Mouse (Mus musculus): ENCODE measurements at regions not wholly inside any gene's neighbourhood (a gene's known extent, or its start where the extent isn't known, plus 50 kb on each side); places are given as distances from the start of the nearest gene placed in this dataset.

DNA sequence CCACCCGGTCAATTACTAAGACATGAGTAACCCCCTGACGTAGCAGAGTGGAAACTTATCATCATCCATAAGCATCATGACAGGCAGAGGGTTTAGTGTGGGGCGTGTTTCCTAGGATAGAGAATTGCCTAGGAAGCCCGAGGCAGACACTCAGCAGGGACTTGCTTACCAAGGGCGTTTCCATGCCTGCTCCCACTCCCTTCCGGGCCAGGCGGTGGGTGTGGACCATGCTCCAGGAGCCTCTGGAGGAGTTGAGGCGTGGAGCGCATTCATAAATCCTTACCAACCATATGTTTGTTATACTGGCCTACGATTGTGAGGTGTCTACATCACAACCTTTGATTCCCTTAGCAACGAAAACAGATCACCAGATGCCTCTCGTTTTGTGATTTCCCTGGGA is 368.2 kb downstream of the Etnk1 start:
- DNase-seq (ENCODE audit: low spot score in 2 of 2), result peak in 1 of 2 experiments; percentile 30

DNA sequence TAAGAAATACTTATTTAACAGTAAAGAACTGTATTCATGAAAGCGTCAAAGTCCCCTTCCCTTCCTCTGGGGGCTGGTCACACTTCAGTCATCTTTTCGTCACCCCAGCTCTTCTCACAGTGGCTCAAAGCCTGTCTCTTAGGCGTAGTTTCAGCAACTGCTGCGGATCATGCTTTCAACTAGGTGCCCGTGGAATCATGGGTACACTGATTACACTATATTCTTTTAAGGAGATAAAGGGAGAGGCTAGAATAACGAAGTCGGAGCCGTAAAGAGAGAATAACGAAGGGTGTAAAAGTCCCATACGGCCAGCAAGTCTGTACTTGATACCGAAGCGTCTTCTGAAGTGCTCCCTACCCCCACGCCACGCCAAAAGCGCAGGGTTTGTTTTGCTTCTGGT is 368.7 kb downstream of the Etnk1 start:
- DNase-seq (ENCODE audit: low spot score in 2 of 2), result peak in 1 of 2 experiments; percentile 54

DNA sequence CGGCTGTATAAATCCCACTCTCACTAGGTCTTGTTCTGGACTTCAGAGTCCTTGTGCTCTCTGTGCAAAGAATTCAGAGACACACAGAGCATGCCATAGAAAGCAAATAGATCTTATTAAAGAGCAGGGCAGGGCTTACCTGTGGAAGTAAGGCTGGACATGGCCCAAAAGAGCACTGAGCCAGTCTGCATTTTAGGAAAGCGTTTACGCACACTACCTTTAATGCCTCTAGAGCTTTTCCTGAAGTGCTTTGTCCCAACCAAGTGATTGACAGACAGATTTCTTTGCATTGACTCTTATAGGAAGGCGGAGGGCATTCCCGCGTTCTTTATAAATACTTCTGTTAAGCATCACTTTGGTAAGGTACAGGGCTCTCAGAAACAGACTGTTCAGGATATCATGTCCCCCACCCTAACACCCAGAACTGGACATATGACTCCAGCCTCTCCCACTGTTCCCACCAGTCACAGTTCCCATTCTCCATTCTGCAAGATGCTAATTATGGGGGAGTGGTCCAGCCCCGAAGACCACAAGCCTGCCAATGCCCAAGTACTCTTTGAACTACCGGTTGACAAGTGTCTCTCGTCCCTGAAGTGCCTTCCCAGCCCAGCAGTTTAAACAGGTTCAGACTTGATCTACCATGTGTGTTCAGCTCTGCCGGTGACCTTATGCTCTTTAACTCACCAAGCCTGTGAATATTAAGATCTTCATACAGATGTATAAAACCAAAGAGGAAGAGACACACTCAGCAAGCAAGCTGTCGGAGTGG is 369.7 kb downstream of the Etnk1 start:
- no peak for DNase-seq (ENCODE audit: low spot score in 2 of 2)

DNA sequence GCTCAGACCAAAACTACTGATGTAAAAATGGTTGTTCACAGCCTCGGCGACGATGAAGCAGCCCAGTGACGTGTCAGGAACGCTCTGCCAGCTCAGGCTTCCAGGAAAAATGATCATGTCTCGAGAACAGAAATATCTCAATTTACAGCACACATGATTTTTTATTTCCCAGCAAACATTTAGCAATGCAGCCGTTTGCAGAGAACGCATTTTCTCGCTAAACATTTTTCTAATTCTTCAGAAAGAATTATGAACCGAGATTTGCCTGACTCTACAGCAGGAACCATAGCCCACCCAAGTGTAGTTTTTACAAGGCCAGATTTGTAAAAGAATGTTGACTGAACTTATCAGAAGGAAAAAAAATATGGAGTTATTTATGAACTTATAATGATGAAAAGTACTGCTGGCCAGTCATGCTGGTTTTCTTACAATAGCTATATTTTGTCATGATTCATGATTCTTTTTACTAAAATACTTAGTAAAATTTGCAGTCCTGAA is 380.4 kb downstream of the Etnk1 start:
- no peak for DNase-seq (ENCODE audit: low spot score in 2 of 2)

DNA sequence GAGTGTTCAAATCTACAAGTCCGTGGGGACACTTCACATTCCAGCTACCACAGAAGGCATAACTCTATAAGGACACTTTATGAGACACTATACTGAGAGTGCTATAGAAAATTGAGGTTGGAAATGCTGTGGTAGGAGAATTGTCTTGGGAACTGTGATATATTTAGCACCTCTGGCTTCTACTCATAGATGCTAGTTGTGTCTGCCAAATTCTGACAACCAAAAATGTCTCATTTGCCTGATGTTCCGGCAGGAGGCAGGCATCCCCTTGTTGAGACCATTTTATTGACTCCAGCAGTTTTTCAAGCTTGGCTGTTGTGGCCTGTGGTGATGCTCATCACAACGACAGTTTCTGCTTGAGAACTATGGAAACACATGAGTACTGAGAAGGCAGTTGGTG is 387.9 kb downstream of the Etnk1 start:
- no peak for DNase-seq (ENCODE audit: low spot score in 2 of 2)

DNA sequence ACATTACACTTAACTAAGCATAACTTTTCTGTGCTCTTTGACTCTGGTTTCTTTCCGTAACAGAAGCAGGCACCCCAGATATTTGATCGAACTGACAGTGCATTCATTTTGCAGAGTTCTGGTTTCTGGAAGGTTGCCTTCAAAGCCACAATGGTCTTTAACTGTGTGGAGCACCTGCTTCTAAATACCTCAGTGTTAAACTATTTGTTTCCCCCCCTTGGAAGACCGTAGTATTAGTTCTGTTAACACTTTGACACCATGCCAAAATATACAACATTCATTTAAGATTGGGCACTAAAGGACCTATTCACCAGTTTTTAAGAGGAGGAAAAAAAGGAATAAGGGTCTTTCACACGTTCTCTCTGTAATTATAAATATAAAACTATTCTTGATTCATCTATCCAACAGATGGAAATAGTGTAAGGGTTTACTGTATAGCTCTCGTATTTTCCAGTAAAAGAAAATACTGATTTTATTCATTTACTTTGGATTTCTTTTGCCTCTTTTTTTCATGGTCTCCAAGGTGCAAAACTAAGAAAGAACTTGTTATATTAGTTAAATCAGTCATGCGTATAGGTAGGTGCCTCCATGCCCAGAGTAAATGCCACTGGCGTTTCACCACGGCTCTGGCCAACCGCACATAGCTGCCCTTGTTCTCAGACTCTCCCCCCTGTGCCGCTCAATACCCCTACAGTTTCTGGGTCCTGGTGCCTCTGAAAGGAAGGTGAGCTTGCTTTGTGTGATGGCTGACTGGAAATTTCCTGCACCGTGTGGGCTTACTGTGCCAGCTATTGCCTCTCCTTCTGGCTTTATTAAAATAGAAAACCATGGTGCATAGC is 391.2 kb downstream of the Etnk1 start:
- DNase-seq (ENCODE audit: low spot score in 2 of 2), result no peak

DNA sequence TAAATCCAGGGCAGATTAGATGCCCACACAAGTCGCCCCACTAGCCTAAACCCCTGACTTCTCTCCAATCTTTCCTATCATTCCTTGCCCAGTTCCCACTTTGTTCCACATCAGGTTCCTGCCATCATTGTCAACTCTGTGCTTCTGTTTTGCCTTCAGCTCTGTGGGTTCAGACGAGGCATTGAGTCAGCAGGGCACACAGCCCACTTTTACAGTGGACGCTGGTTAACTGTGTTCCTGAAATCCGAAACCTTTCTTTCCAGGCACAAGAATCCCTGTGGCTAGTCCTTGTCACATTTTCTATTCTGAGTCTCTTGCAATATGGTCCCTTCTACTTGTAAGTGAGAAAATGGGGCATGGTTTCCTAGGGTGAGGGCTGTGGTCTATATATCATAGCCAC is 392.3 kb downstream of the Etnk1 start:
- DNase-seq (ENCODE audit: low spot score in 2 of 2), result no peak

DNA sequence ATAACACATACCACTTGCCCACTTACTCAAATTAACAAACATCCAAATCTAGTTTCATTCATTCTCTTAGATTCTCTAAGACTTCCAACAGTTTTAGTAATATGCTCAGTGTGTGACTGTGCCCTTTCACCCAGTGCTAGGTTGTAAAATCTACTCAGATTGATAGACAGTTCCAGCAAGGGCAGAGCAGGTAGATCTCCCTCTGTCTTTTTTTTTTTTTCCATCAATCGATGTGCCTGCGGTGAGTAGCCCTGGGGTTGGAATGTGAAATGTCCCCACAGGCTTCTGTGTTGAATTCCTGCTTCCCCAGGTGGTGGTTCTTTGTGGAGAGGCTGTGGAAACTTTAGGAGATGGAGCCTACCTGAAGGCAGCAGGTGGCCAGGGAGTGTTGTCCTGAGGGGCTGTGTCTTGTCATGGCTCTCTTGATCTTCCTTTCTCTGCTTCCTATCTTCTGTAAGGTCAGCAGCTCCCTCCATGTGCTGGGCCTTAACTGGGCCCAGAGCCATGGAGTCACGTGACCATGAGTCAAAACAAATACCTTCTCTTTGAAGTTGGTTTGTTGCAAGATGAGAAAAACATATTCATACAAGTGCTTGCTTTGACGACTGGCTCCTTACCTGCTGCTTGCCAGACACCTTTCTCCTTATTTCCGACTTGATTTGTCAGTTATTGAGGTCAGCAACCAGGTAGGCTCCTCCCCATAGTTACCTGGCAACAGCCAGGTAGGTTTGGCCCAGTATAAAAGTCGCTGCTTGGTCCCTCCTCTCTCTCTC is 394.5 kb downstream of the Etnk1 start:
- no peak for DNase-seq (ENCODE audit: low spot score in 2 of 2)

DNA sequence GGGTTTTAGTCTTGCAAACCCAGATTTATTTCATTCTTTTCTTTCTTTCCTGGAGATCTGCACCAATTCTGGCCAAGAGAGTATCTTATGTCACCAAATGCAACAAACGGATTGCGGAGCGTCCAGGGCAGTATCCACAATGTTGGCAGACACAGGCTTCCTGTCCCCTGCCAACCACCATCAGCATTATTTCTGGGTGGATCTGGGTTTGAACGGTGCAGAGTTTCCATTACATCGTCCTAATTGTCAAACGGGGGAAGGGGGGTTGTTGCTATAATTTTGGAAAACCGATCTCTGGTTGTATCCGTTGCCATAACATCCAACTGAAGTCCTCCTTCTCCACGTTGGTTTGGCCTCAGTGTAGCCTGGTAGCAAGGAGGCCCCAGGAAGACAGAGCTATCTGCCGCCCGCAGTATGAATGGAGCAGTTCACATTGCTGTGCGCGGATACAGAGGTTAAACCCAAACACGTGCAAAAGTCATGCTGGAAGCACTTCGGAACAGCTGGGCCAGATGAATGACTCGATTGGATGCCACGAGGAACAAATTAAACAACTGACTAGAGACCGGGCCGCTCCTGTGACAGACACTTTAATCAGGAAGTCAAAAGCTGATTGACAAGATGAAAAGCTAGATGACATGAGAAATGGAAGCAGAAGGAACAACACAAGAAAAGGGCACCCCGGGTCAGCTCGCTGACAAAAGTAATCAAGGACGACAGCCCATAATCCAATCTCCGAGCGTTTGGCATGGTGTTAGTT is 404.5 kb downstream of the Etnk1 start:
- no peak for DNase-seq (ENCODE audit: low spot score in 2 of 2)

DNA sequence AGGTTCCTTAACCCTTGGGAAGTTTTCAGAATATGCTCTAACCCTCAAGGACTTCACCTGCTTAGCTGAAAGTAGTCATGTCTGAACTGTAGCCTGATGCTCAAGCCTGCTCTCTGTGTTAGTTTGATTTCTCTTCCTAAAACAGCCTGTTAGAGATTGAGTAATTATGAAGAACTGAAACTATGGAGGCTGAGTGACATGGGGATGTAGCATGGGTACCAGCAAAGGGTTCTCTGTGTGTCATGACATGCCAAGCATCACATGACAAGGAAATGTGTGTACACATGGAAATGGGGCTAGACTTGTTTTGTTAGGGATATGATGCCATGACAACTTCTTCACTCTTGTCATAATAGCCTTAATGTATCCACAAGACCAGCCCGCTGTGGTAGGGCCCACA is 412.2 kb downstream of the Etnk1 start:
- no peak for DNase-seq (ENCODE audit: low spot score in 2 of 2)

DNA sequence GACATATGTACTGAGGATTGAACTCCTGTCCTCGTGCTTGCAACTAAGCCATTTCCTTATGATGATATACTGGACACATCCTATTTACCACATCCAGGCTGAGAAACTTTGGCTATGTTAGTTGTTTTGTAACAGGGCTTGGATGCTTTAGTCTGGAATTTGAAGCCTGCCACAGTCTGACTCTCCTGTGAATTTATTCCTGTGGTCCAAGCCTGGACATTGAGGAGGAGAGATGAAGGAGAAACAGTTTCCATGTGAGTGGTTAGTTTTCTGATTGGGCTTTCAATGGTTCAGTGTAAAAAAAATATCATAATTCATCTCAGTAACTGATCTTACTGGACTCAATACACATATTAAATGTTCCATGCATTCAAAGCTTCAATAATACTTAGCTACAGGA is 422.6 kb downstream of the Etnk1 start:
- no peak for DNase-seq (ENCODE audit: low spot score in 2 of 2)

DNA sequence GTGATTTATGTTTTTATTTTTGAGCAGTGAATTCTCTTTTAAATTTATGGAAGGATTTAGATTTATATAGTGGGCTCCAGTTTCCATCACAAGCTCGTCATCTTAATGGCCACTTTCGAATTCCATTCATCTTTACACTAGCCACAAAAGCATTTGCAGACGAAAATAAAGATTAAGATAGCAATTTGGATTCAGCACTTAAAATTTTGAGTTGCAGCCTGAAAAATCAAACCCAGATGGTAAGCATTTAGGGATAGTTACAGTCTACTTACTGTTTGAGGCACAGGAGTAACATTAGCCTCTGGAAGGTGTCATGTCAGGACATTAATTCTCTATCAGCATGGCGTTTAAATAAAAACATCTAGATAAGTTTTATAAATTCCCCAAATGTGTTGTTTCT is 423.2 kb downstream of the Etnk1 start:
- no peak for DNase-seq (ENCODE audit: low spot score in 2 of 2)

DNA sequence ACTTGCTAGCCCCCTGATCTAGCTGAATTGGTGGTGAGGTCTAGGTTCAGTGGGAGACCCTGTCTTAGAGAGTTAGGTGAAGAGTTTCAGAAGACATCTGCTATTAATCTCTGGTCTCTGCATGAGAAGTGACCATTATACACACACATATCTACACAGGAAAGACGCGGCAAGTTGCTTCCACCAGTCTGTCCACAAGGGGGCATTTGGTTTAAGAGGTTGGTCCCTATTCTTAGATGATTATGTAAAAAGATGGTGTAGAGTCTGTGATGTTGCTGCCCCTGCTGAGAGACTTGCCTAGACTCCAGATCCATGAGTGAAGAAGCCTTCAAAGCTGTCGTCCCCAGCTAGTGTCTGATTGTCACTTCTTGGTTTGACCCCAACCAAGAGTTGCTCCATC is 425.5 kb downstream of the Etnk1 start:
- no peak for DNase-seq (ENCODE audit: low spot score in 2 of 2)

DNA sequence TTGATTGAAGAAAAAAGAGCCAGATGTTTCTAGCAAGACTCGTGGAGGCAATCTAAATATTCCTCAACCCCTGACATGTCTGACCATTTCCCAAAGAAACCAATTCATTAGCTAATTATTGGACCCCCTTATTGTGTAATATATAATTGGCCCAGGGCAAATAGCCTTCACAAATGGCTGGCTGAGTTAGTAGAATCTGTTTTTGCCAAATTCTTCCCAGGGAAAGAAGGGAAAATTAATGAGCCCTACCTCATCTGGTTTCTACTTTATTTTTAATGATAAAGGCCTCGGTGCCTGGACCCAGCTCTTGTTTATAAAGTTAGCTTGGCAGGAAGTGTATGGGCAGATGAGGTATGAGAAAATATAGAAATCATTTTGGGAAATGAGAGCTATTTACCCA is 428.5 kb downstream of the Etnk1 start:
- DNase-seq (ENCODE audit: low spot score in 2 of 2), result no peak

DNA sequence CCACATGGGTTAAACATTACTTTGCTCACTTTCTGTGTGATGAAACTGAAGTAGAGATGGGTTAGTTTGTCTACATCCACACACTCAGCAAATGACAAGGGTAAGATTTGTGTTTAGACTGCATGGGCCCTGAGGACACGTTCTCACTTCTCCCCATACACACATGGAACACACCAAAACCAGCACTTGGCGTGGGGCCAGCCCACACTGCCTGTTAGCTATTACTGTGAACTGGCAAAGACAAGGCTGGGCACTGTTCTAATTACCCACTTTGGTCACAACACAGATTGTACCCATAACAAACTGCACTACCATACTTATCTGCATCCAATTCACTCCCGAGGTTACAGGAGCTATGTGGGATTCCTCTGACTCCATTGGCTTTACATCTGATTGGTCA is 430.4 kb downstream of the Etnk1 start:
- DNase-seq (ENCODE audit: low spot score in 2 of 2), result no peak

DNA sequence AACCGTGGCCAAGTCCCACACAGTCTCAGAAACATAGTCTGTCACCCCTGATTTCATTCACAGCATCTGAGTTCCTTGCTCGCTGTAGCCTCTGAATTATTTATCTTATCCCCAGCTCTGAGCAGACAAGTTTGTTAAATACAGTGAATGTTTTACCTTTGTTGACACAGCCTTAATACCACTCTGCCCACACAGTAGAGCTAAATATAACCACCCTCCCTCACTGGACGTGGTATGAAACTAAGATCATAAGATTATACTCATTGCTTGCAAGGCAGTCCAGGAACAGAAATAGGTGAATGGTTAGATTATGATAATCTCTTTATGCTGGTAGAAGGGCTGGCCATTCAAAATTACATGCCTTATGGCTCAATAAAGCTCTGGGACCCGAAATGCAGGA is 431.9 kb downstream of the Etnk1 start:
- DNase-seq (ENCODE audit: low spot score in 2 of 2), result no peak

DNA sequence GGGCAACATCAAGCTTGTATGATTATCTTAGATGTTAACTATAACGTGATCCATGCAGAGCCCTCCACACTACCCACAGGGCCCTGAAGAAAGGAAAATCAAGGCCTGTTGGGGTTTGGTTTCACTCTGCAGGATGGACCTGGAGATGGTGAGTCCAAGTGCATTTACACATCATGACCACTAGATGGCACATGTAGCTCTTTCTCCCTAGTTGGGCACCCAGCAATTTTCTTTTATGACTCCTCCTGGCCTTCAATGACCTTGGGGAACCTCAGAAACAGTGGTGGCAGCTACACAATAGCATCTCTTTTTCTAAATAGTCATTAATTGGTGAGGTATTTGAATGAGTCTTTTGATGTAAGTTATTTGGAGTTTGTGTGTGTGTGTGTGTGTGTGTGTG is 442.1 kb downstream of the Etnk1 start:
- DNase-seq (ENCODE audit: low spot score in 2 of 2), result no peak

DNA sequence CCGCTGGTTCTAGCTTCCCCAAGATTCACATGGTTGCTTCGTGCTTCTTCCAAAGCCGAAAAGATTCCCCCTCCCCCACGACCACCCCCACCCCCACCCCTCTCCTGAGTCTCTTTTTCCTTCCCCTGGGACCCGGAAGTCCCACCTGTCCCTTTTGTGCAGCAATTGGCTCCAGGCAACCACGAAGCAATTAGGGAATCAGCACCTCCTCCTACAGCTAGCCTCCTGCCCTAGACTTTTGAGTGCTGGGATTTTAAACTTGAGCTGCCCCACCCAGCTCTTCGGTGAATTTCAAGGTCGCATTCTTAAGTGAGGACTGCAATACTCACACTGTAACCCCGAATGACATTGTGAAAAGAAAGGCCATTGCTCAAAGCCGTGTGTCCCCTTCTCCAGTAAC is 445.9 kb downstream of the Etnk1 start:
- DNase-seq (ENCODE audit: low spot score in 2 of 2), result no peak

DNA sequence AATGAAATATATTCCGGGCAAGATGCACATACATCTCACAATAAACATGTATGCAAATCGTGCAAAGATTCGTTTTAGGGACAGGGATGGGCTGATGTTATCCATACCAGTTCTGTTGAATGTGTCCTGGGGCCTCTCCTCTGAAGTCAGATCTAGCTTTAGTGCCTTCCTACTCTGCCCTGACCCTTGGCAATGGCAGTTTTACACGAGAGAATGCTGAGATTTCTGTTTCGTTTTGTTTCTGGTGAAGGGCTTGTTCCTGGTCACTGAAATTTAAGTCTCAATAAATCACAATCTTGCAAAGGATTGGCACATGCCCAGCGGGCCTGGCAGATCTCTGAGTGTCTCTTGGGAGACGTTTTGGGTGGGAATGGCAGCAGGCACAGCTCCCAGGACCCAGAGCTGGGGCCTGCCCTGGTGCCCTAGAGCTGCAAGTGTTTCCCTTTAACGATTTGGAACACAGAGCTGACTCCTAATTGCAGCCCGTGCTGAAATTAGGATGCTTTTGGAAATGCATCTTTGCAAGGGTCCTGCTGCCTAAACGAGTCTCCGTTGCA is 447.5 kb downstream of the Etnk1 start:
- no peak for DNase-seq (ENCODE audit: low spot score in 2 of 2)

DNA sequence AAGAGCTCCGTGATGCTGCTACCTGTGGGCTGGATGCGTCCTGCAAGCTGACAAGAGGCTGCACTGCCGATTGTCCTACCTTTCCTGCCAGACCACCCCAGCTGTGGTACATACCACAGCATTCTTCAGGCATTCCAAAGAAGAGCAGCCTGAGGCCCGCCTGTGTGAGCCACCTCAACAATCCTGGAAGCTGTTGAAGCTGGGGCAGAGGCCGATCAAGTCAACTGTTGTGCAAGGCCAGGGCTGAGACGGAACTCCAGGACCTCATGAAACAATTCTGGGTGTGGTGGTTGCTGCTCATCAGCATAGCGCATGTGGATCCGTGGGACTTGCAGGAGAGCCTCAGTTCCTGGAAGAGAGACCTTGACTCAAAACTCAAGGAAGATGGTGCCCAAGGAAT is 448.3 kb downstream of the Etnk1 start:
- no peak for DNase-seq (ENCODE audit: low spot score in 2 of 2)

DNA sequence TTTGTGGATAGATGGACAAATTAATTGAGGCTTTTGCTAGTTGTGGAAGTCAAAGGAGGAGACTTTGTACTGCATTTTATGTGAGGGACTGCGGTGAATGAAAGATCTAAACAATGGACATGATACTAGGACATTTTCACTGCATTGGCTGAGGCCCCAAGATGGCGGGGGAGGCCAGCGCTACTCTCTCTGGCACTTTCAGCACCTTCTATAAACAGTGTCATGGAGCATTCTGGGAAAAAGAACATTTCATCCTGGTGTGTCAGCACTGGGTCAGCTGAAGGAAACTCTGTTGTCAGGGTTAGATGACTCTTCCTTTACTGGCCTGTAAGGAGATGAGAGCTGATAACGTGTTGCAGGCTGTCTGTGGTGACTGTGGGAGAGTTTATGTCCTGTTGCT is 449.4 kb downstream of the Etnk1 start:
- DNase-seq (ENCODE audit: low spot score in 2 of 2), result no peak

Data from layer of hippocampus, adult 18-20 months (tissue).